Mouse (Mus musculus): ENCODE results near the gene Bcl6. TPM values are rescaled to one million over a fixed set of nuclear protein-coding genes. Genes with fewer than 3 reads are reported as not detected.
A peak's percentile ranks its signal among the peaks of the same experiment; 100 is the strongest.

Gene Bcl6
- total and polyA plus RNA-seq, 3 experiments: 0.20 to 0.60 (median 0.25) TPM

DNA sequence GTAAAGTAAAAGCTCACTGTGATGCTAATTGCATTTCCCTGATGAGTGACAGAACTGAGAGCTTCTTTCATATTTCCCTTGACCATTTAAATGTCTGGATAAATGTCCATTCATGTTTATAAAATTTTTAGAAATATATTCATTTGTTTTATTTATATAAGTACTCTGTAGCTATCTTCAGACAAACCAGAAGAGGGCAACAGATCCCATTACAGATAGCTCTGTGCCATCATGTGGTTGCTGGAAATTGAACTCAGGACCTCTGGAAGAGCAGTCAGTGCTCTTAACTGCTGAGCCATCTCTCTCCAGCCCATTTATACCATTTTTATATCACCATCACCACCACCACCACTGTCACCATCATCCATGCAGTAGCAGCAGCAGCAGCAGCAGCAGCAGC is 29.7 kb downstream of the Bcl6 start:
- H3K9me3 ChIP-seq (replicated peaks; ENCODE audit: low read length): no peaks in the 10 kb centered on the region
- DNase-seq (ENCODE audit: extremely low read depth): no peak
- no peak overlapping the region for H3K27ac ChIP-seq (ENCODE audit: insufficient read depth, low read depth)
- no peak overlapping the region for H3K4me2 ChIP-seq (ENCODE audit: insufficient read depth, low read depth, poor library complexity, severe bottlenecking)
- no peaks in the 10 kb centered on the region for H3K79me2 ChIP-seq (replicated peaks; ENCODE audit: control insufficient read depth, extremely low read depth, insufficient read depth, poor library complexity, severe bottlenecking)
- no peaks in the 10 kb centered on the region for H3K36me3 ChIP-seq (replicated peaks in 1 of 2; ENCODE audit: control insufficient read depth in 1 of 2, insufficient read depth in 1 of 2, low read length in 1 of 2)
- no peaks in the 10 kb centered on the region for H3K27me3 ChIP-seq (replicated peaks)
- H3K4me3 ChIP-seq (replicated peaks in 1 of 3; ENCODE audit: low read depth in 2 of 3, low read length in 2 of 3, poor library complexity in 1 of 3): no peak overlapping the region
- peaks cover 0 to 12% of the 10 kb centered on the region in 2 experiments; a peak in 3 of 4 replicates for H3K4me1 ChIP-seq (ENCODE audit: control insufficient read depth in 1 of 2, insufficient read depth in 2 of 2)
- H3K9ac ChIP-seq (ENCODE audit: insufficient read depth, low read depth): no peak overlapping the region
- dilution Hi-C loops (cut with MboI; ENCODE audit: extremely low pct_ligation_motif_present, extremely low pct_unique_long_range_greater_than_20kb, low sequenced_read_pairs) (no loop called here), in situ Hi-C loops (cut with MboI; ENCODE audit: low pct_ligation_motif_present, low pct_unique_long_range_greater_than_20kb, low sequenced_read_pairs) (no loop called here)
- peak in 1 of 2 experiments; percentile 32; a peak in 1 of 4 replicates for TF ChIP-seq CTCF (conservative IDR thresholded peaks at IDR 0.05 in 1 of 2, IDR thresholded peaks at IDR 0.05 in 1 of 2; ENCODE audit: low read depth in 2 of 2, low read length in 2 of 2)
- no peak for TF ChIP-seq GABPA (IDR thresholded peaks at IDR 0.05; ENCODE audit: insufficient replicate concordance, low read depth, low read length)

DNA sequence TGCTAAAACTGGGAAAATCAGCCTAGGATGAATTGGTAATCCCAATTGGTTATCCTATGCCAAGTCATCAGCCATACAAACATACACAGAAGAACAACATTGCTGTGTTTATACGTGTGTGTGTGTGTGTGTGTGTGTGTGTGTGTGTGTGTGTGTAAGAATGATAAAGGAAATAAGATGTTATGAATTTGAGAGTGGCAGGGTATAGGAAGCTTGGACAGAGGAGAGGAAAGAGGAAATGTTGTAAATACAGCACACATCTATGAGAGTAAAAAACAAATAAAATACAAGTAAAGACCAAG is 34.7 kb downstream of the Bcl6 start:
- H3K4me1 ChIP-seq (ENCODE audit: control insufficient read depth in 1 of 2, insufficient read depth in 2 of 2): peaks cover 3 to 7% of the 10 kb centered on the region in 2 experiments; a peak in 3 of 4 replicates
- H3K4me2 ChIP-seq (ENCODE audit: insufficient read depth, low read depth, poor library complexity, severe bottlenecking): no peak overlapping the region
- DNase-seq (ENCODE audit: extremely low read depth): no peak
- H3K36me3 ChIP-seq (replicated peaks in 1 of 2; ENCODE audit: control insufficient read depth in 1 of 2, insufficient read depth in 1 of 2, low read length in 1 of 2): no peaks in the 10 kb centered on the region
- H3K27ac ChIP-seq (ENCODE audit: insufficient read depth, low read depth): no peak overlapping the region
- no peak overlapping the region for H3K4me3 ChIP-seq (replicated peaks in 1 of 3; ENCODE audit: low read depth in 2 of 3, low read length in 2 of 3, poor library complexity in 1 of 3)
- no peaks in the 10 kb centered on the region for H3K27me3 ChIP-seq (replicated peaks)
- H3K79me2 ChIP-seq (replicated peaks; ENCODE audit: control insufficient read depth, extremely low read depth, insufficient read depth, poor library complexity, severe bottlenecking): no peaks in the 10 kb centered on the region
- in situ Hi-C loops (cut with MboI; ENCODE audit: low pct_ligation_motif_present, low pct_unique_long_range_greater_than_20kb, low sequenced_read_pairs) (no loop called here), dilution Hi-C loops (cut with MboI; ENCODE audit: extremely low pct_ligation_motif_present, extremely low pct_unique_long_range_greater_than_20kb, low sequenced_read_pairs) (no loop called here)
- no peak for TF ChIP-seq SMC3 (IDR thresholded peaks at IDR 0.05; ENCODE audit: low read depth, low read length)
- TF ChIP-seq ZMIZ1 (IDR thresholded peaks at IDR 0.05; ENCODE audit: low read depth, low read length): no peak
- TF ChIP-seq RAD21 (IDR thresholded peaks at IDR 0.05; ENCODE audit: low read depth, low read length): no peak
- TF ChIP-seq MAZ (IDR thresholded peaks at IDR 0.05; ENCODE audit: low read depth, low read length): no peak
- TF ChIP-seq E2F4 (IDR thresholded peaks at IDR 0.05; ENCODE audit: insufficient replicate concordance, low read depth, low read length): no peak
- no peak for TF ChIP-seq MAFK (IDR thresholded peaks at IDR 0.05; ENCODE audit: insufficient replicate concordance, low read length)
- no peak for TF ChIP-seq EP300 (IDR thresholded peaks at IDR 0.05; ENCODE audit: low read length)
- no peak for TF ChIP-seq UBTF (IDR thresholded peaks at IDR 0.05; ENCODE audit: low read depth, low read length)
- TF ChIP-seq TBP (conservative IDR thresholded peaks at IDR 0.05; ENCODE audit: low read depth, low read length): no peak
- H3K9ac ChIP-seq (ENCODE audit: insufficient read depth, low read depth): no peak overlapping the region
- no peaks in the 10 kb centered on the region for H3K9me3 ChIP-seq (replicated peaks; ENCODE audit: low read length)

DNA sequence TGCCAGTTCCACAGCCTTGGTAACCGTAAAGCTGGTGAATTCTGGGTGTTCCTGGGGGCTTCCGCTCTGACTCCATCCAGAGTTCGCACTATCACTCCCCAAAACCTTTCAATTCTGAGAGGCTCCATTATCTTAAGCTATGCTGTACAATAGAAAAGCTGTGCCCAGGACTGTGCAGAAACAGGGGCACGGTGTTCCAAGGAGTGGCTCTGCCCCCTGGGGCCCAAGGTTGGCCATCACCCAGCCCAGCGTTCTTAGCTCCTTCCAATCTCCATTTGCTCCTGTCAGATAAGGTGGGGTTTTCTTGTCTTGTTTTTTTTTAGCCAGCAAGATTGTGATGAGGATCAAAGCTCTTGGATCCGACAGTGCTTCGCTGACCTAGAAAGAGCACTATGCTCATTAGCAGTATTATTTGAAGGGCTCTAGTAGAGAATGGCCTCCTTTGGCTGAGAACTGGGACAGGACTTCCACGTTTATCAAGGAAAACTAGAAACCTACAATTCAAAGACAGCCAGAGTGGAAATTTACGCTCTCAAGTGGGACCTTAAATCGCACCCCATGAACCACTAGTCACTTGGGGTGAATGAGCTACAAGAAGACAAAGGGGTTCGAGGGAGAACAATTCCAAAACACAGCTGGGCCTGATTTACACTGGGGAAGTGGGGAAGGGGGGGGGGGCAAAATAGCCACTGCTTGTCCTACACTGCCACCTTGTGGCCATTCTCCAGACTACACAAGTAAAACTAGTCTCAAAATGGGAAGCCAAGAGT is 35.3 kb downstream of the Bcl6 start:
- no peaks in the 10 kb centered on the region for H3K36me3 ChIP-seq (replicated peaks in 1 of 2; ENCODE audit: control insufficient read depth in 1 of 2, insufficient read depth in 1 of 2, low read length in 1 of 2)
- H3K4me3 ChIP-seq (replicated peaks in 1 of 3; ENCODE audit: low read depth in 2 of 3, low read length in 2 of 3, poor library complexity in 1 of 3): no peak overlapping the region
- H3K4me2 ChIP-seq (ENCODE audit: insufficient read depth, low read depth, poor library complexity, severe bottlenecking): no peak overlapping the region
- no peaks in the 10 kb centered on the region for H3K79me2 ChIP-seq (replicated peaks; ENCODE audit: control insufficient read depth, extremely low read depth, insufficient read depth, poor library complexity, severe bottlenecking)
- in situ Hi-C loops (cut with MboI; ENCODE audit: low pct_ligation_motif_present, low pct_unique_long_range_greater_than_20kb, low sequenced_read_pairs) (no loop called here), dilution Hi-C loops (cut with MboI; ENCODE audit: extremely low pct_ligation_motif_present, extremely low pct_unique_long_range_greater_than_20kb, low sequenced_read_pairs) (no loop called here)
- H3K9me3 ChIP-seq (replicated peaks; ENCODE audit: low read length): no peaks in the 10 kb centered on the region
- DNase-seq (ENCODE audit: extremely low read depth): peak; percentile 56
- no peak overlapping the region for H3K9ac ChIP-seq (ENCODE audit: insufficient read depth, low read depth)
- peak; percentile 61 for TF ChIP-seq SMC3 (IDR thresholded peaks at IDR 0.05; ENCODE audit: low read depth, low read length)
- TF ChIP-seq CTCF (conservative IDR thresholded peaks at IDR 0.05 in 1 of 2, IDR thresholded peaks at IDR 0.05 in 1 of 2; ENCODE audit: low read depth in 2 of 2, low read length in 2 of 2): peak; percentile 41 to 77
- peak; percentile 48; the same call in 1 of the 2 replicates for TF ChIP-seq MAZ (IDR thresholded peaks at IDR 0.05; ENCODE audit: low read depth, low read length)
- TF ChIP-seq E2F4 (IDR thresholded peaks at IDR 0.05; ENCODE audit: insufficient replicate concordance, low read depth, low read length): no peak
- no peak for TF ChIP-seq CHD1 (IDR thresholded peaks at IDR 0.05; ENCODE audit: low read depth, low read length)
- peak; percentile 77 for TF ChIP-seq RAD21 (IDR thresholded peaks at IDR 0.05; ENCODE audit: low read depth, low read length)
- TF ChIP-seq NELFE (IDR thresholded peaks at IDR 0.05; ENCODE audit: low read depth, low read length): 0 out of 2 replicates have a peak, but pooled peaks have one; percentile 23
- TF ChIP-seq ZC3H11A (IDR thresholded peaks at IDR 0.05; ENCODE audit: low read depth, low read length): peak; percentile 6; the same call in 1 of the 2 replicates
- H3K27me3 ChIP-seq (replicated peaks): no peaks in the 10 kb centered on the region
- H3K27ac ChIP-seq (ENCODE audit: insufficient read depth, low read depth): no peak overlapping the region
- peaks cover 2 to 3% of the 10 kb centered on the region in 2 experiments; a peak in 3 of 4 replicates for H3K4me1 ChIP-seq (ENCODE audit: control insufficient read depth in 1 of 2, insufficient read depth in 2 of 2)
